Mouse (Mus musculus) T-helper 2 cell (primary cell): Measurements from ENCODE around the gene Spred1.

ENCODE experiments used
- in situ Hi-C: fragments of 300-600 bp; cut with MboI, MseI; formaldehyde crosslinking; loops from one replicate; pipeline ENCODE4 v1.15.1; 2025; ENCODE audit warnings: high pct_unique_total_duplicates

The Spred1 gene

DNA sequence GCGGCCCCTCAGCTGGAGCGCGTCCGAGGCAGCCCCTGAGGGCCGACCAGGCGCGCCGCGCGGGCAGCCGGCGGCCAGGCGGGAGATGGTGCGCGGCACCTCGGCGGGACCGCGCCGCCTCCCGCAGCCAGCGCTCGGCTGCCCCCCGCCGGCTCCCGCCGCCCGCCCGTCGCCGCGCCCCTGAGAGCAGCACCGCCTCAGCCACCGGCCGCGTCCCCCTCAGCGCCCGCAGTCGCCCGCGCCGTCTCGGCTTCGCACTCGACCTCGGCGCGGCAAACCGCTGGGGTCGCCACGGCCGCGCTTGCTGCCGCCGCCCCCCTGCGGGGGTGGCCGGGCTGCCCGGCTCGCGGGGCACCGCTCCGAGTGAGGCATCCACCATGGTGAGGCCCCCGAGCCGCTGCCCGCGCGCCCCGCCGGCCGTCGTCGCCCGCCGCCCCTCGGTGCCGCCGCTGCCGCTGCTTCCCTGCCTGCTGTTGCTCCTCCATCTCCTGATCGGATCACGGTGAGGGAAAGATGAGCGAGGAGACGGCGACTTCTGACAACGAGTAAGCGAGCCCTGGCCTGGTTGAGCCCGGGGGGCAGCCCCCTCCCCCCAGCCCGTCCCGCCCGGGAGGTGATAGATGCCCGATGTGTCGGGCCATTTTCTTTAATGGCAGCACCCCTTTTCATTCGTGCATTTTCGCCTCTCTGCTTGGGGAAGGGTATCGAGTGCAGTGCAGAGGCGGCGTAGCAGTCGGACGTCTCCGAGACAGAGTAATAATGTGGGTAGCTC, at the start of gene Spred1:
Gene Spred1 (plus strand): TSS at position 163 of the 772 bp plus-strand sequence.
- in situ Hi-C loops, result loop anchor here (10.0 kb wide), 1 partner anchor 323 kb away; no protein-coding TSS in a partner anchor

DNA sequence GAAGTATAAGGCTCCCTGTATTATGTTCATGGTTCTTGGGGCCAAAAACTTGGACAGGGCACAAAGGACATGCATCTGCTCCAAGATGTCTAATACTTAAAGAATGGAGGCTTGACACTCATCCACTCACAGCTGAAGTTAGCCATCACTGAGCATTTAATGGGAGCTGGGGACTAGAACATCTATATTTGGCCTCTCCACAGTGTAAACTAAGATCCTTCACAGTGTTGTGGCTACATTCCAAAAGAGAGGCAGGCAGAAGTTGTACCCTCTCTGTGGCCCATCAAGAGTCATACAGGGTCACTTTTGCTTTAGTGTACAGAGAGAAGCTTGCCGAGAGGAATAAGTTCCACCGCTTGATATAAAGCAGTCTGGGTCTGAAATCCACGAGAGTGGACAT, 49.6 kb upstream of the Spred1 start:
- in situ Hi-C loops, result no loop called here

DNA sequence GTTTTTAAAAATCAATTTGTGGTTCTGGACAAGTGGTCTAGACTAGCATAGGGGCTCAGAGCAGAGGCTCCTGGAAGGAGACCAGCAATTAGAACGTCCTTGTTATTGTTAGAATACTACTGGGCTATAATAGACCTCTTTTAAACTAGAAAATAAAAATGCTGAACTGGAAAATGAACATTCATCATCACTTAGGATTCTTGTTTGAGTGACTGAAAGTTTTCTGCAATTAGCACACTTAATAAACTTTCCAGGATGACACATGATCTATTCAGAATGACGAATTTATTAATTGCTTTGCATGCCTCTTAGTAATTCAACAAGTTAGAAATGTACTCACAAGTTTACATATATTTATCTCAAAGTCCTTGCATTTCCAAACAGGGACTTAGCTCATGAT, 42.5 kb upstream of the Spred1 start:
- in situ Hi-C loops, result no loop called here

DNA sequence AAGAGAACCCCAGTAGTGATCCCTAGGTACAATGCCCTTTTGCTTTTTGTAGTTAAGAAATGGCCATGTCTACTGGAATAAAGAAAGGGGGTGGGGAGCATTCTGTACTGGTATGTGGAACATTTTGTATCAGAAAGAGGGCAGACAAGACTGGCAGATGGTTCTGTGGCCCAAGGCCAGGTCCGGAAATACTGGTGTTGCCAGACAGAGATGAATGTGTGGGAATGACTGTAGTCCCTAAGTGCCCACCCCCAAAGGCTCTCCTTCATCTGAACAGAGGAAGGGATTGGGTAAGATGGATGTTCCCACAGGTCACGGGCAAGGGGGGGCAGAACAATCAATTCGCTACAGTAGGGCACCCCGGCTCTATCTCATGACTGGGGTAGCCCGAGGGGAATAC, 41.6 kb upstream of the Spred1 start:
- in situ Hi-C loops, result no loop called here

DNA sequence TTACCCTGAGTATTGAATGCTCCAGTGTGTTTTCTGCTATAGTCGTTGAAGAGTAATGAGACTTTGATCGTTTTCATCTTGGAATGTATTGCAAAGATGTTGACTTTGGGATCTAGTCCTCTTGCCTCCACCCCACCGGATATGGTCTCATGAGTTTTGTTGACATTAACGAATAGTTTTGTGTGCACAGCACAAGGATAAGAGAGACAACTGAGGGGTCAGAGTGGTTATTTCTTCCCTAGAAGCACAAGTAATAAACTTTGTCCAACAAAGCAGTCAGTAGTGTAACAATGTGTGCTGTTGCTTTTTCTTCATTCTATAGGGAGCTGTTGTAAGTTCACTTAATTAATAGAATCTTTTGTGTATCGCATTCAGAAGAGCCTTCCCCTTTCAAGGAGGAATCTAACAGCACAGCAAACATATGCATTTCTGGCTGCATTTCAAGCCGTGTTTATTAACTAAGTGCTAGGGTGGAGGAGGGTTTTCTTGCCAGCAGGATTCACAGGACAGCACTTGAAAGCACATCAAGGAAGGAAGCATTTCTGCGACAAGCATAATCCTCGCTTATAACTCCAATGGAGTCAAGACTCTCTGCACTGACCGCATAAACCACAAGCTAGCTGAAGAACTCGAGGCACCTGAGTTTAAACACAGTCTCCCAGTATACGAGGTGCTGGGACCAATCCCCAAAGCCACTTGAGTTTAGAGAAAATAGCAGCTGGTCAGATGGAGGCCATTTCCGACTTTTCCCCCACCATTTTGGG, 35.0 kb upstream of the Spred1 start:
- in situ Hi-C loops, result no loop called here

DNA sequence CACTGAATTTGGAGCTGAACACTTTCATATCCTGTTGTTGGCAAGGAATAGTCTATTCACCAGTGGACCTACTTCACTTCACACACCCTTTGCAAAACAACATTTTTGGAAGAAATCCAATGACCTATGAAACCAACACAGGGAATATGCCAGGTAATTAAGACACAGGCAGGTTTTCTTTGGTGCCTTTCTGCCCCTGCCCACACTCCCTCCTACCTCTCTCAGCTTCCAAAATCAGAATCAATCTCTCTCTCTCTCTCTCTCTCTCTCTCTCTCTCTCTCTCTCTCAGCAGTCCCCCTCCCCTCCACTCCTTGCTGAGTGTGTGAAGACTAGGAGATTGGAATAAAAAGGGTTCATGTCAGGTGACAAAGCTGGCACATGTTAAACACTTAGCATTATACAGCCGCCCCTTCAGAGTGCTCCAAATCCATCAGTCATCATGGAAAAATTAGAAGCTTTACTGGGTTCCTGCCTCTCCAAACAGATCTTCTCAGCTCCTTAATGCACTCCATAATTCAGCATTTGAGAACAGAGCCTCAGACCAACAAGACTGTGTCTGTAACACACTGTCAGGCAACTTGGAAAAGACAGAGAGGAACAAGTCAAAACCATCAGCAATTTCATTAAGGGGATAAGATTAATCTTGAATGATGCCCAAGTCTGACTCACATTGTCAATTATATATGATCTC, 34.3 kb upstream of the Spred1 start:
- in situ Hi-C loops, result no loop called here

DNA sequence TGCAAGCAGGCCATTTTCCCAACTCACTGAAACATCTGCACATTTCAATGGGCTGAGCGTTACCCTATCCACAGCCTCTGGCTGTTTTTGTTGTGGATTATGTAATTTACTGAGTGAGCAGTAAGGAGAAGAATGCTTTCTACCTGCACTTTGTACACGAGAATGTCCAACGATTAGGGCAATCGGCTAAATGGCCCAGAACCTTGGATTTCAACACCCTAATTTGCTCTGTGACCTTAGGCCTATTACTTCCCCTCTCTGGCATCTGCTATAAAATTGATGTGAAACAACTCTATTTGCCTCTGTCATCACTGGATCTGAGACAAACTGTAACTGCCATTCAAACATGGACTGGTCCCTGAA, 33.7 kb upstream of the Spred1 start:
- in situ Hi-C loops, result no loop called here

DNA sequence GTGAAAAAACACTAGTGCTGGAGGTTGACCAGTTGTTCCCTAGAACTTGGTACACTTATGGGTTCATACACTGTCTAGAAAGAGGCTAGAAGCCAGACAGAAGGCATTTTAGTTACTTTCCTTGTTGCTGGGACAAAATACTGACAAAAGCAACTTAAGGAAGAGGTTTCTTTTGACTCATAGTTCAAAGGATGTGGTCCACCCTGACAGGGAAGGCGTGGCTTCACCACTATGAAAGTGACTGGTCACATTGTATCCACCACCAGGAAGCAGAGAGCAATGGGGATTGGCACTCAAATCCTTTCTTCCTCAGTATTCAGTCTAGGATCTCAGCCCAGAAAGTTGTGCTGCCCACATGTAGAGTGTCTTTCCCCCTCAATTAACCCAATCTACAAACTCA, 31.7 kb upstream of the Spred1 start:
- in situ Hi-C loops, result no loop called here

DNA sequence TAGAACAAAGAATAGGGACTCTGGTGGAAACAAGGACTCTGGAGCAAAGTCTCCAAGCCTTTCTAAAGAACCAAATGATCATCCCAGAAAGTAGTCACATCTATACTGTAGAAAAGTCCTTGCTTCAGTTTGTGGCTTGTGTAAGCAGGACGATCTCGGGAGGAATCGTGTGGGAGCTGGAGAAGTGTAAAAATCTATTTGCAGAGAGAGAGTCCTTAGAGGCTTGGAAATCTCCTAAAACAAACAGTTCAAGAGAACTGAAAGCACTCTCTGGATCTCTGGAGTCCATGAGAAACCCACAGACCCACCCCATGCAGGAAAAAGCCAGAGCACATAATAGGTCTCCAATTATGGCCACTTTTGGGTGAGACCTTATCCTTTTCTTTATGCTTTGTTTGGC, 31.1 kb upstream of the Spred1 start:
- in situ Hi-C loops, result no loop called here

DNA sequence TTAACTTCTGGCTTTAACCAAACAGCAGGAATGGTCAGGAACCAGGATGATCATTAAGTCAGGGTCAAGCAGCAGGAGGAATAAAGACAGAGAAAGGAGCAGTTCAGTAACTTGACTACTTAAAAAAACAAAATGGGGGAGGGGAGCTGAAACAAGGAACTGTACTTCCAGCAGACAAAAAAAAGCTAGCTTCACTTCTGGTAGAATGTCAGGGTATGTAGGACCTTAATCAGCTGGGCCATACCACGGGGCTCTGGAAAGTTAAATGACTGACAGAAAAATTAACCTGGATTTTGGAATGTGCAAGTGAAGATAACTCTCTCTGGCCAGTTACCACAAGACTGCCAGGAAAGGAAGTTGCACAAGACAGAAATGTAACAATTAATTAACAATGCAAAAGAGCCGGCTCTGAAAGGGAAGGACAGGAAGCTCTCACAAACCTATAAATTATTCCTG, 28.2 kb upstream of the Spred1 start:
- in situ Hi-C loops, result no loop called here

DNA sequence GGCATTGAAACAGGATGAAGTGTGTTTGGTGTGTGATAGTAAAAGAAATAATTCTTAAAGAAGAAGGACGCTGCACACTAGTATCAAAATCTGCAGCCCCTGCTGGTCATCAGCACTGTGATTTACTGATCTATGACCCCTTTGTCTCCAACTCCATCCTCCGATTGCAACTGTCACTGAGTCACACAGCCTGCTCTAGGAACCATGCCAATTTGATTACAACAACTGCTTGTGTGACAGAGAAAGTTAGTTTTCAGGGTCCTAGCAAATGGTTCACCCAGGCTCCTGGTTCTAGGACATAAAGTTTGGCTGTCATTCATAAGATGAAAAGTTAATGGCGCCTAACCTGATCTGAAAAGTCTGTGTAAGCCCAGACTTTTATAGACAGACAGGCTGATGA, 25.7 kb upstream of the Spred1 start:
- in situ Hi-C loops, result no loop called here

DNA sequence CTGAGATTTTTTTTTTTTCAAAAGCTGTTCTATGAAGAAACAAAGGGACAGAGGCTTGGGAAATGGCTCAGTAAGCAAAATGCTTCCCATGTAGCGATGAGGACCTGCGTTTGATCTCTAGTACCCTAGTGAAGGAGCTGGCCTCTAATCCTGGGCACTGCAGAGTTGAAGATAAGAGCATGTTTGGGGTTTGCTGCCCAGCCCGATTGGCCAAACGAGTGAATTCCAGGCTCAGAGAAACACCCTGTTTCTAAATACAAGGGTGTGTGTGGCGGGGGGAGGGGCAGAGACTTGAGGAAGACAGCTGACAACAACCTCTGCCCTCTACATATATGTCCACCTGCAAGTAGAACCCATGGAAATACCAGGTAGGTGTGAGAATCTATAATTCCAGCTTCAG, 23.9 kb upstream of the Spred1 start:
- in situ Hi-C loops, result no loop called here

DNA sequence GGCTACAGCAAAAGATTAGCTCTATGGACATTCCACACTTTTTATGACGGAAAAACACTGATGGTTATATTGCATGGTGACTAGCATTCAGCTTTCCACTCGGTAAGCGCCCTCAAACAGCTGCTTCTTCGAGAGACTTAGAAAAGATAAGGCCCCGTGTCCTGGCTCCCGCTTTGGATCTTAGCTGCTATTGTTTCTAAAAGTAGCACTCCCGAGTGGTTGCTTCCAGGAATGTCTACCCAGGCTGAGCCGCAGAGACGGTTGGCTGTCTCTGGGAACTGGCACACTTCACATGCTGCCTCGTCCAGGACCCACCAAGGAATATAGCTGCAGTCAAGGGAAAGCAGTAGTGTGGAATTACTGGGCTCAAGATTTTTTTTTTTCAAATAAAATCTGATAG, 21.9 kb upstream of the Spred1 start:
- in situ Hi-C loops, result no loop called here

DNA sequence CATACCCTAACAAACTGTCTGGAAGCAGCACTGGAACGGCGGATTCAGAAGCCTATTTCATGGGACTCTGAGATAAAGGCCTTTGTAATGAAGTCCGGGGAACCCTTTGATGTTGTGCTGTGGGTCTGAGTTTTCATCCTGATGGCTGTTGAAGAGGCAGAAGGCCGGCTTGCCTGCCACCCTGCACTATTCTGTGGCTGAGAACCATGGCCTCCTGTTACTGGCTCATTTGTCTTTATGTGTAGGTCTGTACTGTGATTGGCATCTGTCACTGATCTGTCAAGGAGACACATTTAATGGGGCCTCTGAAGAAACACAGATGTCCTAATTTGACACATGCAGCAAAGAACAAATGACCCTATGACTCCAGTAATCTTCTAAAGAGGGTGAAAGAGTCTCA, 17.7 kb upstream of the Spred1 start:
- in situ Hi-C loops, result no loop called here

DNA sequence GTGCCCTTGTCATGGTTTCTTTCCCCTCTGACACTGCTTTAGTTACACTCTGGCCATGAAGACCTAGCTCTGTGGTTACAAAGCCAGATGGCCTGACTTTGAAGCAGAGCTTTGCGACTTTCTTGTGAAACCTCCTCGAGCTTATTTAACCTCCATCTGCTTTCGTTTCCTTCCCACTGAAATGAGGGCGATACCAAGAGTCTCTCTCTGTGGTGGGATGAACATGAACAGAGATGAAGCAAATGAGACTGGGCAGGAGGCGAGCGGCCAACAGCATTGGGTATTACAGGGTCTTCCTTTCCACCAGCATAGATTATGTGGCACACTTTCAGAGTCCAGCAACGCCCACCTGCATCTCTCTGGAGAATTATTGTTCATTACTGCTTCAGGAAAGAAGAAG, 15.8 kb upstream of the Spred1 start:
- in situ Hi-C loops, result no loop called here

DNA sequence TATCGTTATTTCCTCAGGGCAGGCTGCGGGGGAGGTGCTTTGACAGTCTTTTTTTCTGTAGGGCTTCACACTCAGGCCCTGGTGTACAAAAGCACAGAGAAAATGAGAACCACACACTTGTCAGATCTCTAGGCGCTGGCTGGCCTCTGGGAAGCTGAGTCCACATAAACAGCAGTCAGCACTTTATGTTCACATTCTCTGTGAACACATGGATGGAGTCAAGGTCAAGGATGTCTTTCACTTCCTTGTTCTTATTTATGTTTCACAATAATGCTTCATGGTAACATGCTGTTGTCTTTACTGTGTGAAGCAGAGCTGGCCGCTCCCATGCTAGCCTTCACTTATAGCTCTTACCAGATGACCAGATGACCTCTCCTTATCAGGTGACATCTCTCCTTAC, 13.1 kb upstream of the Spred1 start:
- in situ Hi-C loops, result no loop called here

DNA sequence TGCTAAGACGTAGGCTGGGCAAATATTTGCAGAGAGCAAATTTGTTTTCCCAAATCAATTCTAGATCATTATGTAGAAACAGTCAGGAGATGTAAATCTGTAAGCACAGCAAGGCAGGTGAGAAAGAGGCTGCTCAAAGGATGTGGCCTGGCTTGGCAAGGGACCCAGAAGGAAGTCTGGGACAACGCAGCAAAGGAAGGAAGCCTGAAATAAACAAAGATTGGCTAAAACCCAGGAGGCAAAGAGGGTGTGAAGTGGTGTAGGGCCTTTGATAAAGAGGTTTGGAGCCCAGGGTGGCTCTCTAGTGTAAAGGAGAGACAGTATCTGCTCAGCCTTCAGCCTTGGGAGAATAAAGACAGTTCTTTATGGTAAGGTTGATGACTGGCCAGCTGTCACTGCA, 11.9 kb upstream of the Spred1 start:
- in situ Hi-C loops, result no loop called here

DNA sequence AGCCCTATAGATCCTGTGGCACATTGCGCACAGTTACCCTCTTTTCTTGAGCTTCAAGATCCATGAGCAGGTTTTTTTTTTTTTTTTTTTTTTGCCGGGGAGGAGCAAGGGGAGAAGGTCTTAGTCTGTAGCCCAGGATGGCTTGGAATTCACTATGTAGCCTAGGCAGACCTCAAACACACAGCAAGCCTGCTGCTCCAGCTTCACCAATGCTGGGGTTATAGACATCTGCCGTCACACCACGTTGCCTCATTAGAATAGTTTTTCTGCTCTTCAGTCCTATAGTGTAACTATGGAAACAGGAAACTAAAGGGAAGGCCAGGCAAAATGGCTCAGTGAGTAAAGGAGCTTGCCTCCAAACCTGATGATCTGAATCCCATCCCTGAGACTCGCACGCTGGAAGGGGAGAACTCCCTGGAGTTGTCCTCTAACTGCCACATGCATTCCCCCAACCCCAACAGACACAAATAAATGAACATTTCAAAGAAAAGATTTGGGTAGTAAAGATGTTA, 10.8 kb upstream of the Spred1 start:
- in situ Hi-C loops, result no loop called here

DNA sequence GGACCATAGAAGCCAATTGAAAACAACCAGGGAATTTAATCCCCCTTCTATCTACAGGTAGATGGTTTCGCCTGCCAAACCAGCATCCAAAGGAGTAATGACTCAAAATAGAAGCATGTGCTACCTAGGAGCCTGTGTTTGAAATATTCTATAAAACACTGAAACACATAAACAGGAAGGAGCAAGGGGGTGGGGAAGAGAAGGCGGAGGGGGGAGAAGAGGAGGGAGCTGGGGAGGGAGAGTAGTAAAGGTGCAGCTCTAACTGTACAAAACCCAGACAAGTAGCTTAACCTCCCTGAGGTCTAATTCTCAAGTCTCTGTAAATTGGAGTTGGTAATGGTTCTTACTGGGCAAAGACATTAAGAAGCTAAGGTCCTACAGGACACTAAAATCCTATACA, 7.9 kb upstream of the Spred1 start:
- in situ Hi-C loops, result no loop called here

DNA sequence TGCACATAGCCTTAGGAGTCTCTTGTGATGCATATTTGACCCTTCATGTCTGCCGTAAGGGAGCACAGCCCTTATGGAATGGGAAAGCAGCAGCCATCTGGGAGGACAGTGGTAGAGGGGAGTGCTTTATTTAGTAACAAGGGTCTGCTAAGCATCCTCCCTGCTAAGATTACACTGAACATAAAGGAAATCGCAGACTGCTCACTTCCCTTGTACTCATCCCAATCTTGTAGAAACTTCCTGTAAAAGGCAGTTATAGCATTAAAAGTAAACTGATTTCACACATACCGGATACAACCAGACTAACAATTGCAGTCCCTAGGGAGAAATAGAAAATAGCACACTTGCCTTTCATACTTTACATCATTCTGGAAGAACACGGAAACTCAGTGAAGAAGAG, 7.4 kb upstream of the Spred1 start:
- in situ Hi-C loops, result no loop called here

DNA sequence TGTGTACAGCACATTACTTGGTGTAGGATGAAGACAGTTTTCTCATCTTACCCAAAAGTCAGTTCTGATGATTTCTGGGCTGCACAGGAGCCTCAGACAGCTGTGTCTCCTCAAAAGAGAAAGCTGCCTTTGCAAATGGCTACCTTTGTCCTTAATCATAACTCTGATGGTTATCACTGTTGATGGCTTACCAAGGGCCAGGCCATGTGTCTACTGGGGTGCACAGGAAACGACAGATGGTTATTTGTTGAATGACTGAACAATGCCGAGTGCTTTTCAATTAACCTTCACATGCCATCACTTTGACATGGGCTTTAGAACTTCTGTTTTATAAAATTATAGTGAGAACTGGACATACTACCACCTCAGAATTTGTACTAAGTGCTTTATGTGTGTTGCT, 2.7 kb upstream of the Spred1 start:
- in situ Hi-C loops, result no loop called here
